Mouse (Mus musculus) limb, embryonic 11.5 days (tissue): ENCODE results near the gene Phyhipl. TPM values are rescaled to one million over a fixed set of nuclear protein-coding genes. Genes with fewer than 3 reads are reported as not detected.
A peak's percentile ranks its signal among the peaks of the same experiment; 100 is the strongest.

ENCODE experiments used
- ATAC-seq: fragments of 200-750 bp; cut with Nextera tagmentation; 2 replicates; pipeline ENCODE4 v1.8.0; 2017; ENCODE audit warnings: low read depth; ENCODE audit not compliant: insufficient number of reproducible peaks, low FRiP score, low TSS enrichment
- DNase-seq: peaks from one replicate; pipeline ENCODE4 v3.0.0-alpha.2; 2015; ENCODE audit warnings: low spot score
- H3K27ac ChIP-seq: fragments of 300-500 bp; sonication (generic); replicated peaks from 2 replicates; pipeline ENCODE4 v1.5.1; 2014; ENCODE audit warnings: low read depth, mild to moderate bottlenecking, low read length
- H3K27me3 ChIP-seq: fragments of 300-500 bp; sonication (generic); 2 replicates; pipeline ENCODE4 v1.6.1; 2014; ENCODE audit warnings: mild to moderate bottlenecking, low read length, mixed read lengths; ENCODE audit not compliant: control insufficient read depth, insufficient read depth
- H3K36me3 ChIP-seq: fragments of 300-500 bp; sonication (generic); 2 replicates; pipeline ENCODE4 v1.6.1; 2014; ENCODE audit warnings: mild to moderate bottlenecking, low read length, moderate library complexity, mixed read lengths; ENCODE audit not compliant: control insufficient read depth, insufficient read depth
- H3K4me1 ChIP-seq: fragments of 300-500 bp; sonication (generic); 2 replicates; pipeline ENCODE4 v1.6.1; 2014; ENCODE audit warnings: low read length, mixed read lengths; ENCODE audit not compliant: control insufficient read depth, insufficient read depth
- H3K4me2 ChIP-seq: fragments of 300-500 bp; sonication (generic); 2 replicates; pipeline ENCODE4 v1.6.1; 2014; ENCODE audit warnings: low read depth, mild to moderate bottlenecking, moderate library complexity; ENCODE audit not compliant: severe bottlenecking
- H3K4me3 ChIP-seq: fragments of 300-500 bp; sonication (generic); 2 replicates; pipeline ENCODE4 v1.5.1; 2014; ENCODE audit warnings: low read depth, low read length
- H3K9ac ChIP-seq: fragments of 300-500 bp; sonication (generic); 2 replicates; pipeline ENCODE4 v1.6.1; 2014; ENCODE audit warnings: mild to moderate bottlenecking, low read length
- H3K9me3 ChIP-seq: fragments of 300-500 bp; sonication (generic); 2 replicates; pipeline ENCODE4 v1.6.1; 2016; ENCODE audit warnings: low read length; ENCODE audit not compliant: control insufficient read depth
- WGBS: fragments of 180-500 bp; shearing (Covaris S2); extraction: QIAGEN DNeasy Blood & Tissue Kit; methylation state at CpG from one replicate; pipeline ENCODE4 v1.1.7; 2014; 5-methylcytosine and 5-hydroxymethylcytosine counted together
- polyA plus RNA-seq: library from polyadenylated mRNA; unstranded; fragments of >200 nt; fragmentation: Nextera tagmentation; extraction: Ambion mirVana; gene quantifications from 2 replicates; pipeline ENCODE4 v1.2.1, GENCODE M21; 2014

The Phyhipl gene
- polyA plus RNA-seq, 1 experiment from 2014 or later: 2.1 TPM

GRCm38 (mm10) chr10:70581556-70582211 lies 74.1 kb downstream of the Phyhipl start:
- ATAC-seq: no peak
- H3K4me2 ChIP-seq: no peak overlapping the region
- H3K9ac ChIP-seq: no peak overlapping the region
- 71% methylated on average over 7 of the region's 7 CpGs for whole genome bisulfite sequencing
- no peaks in the 10 kb centered on the region for H3K9me3 ChIP-seq
- H3K36me3 ChIP-seq: no peaks in the 10 kb centered on the region
- no peak overlapping the region for H3K4me3 ChIP-seq
- H3K27me3 ChIP-seq: no peaks in the 10 kb centered on the region
- H3K4me1 ChIP-seq: no peaks in the 10 kb centered on the region
- DNase-seq: no peak
- no peak overlapping the region for H3K27ac ChIP-seq

DNA sequence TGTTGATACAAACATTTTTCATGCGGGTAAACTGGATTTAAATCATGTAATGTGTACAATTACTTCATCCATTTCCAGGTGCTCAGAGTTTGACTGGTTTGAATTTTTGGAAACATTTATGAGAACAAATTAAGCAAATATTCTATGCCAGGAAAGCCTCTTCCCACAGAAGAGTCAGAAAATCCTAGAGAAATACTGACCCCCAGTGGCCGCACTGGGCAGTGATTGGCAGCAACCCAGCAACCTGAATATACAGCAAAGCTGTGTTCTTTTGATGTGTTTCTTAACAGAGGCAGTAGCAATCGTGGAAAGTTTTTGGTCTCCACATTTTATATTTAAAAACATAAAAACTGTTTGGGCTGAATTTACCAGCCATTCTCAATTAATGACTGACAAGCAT lies 92.1 kb downstream of the Phyhipl start:
- Histone ChIP-seq H3K27me3 (no peaks in the 10 kb centered on the region), H3K9ac (no peak overlapping the region), H3K27ac (no peak overlapping the region), H3K4me2 (no peak overlapping the region), H3K4me1 (no peaks in the 10 kb centered on the region), H3K4me3 (no peak overlapping the region), H3K9me3 (no peaks in the 10 kb centered on the region), H3K36me3 (no peaks in the 10 kb centered on the region)
- ATAC-seq (no peak), DNase-seq (peak; percentile 84)
- WGBS: 26% methylated on average over 3 of the region's 3 CpGs

DNA sequence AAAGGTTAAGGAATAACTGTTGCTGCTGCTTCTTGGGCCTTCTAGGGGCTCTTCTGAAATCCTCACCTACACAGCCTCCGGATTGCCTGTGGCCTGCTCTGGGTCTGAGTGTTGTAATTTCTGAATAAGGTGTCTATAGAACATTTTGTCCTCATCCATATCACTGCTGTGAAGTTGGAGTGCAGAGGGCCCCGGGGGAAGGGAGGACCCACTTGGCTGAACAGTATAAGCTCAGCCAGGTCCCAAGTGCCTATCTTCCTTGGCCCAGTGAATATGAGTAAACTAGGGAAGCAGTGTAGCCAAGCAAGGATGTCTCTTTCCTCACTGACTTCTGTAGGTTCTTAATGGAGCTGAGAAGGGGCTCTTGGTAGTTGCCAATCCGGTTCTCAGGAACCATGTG lies 103.2 kb downstream of the Phyhipl start:
- no peaks in the 10 kb centered on the region for H3K27me3 ChIP-seq
- ATAC-seq (no peak), DNase-seq (no peak)
- 94% methylated on average over 3 of the region's 3 CpGs for WGBS
- H3K9me3 ChIP-seq: no peaks in the 10 kb centered on the region
- H3K4me2 ChIP-seq: no peak overlapping the region
- H3K36me3 ChIP-seq: no peaks in the 10 kb centered on the region
- H3K4me1 ChIP-seq: no peaks in the 10 kb centered on the region
- H3K9ac ChIP-seq: no peak overlapping the region
- no peak overlapping the region for H3K4me3 ChIP-seq
- no peak overlapping the region for H3K27ac ChIP-seq

DNA sequence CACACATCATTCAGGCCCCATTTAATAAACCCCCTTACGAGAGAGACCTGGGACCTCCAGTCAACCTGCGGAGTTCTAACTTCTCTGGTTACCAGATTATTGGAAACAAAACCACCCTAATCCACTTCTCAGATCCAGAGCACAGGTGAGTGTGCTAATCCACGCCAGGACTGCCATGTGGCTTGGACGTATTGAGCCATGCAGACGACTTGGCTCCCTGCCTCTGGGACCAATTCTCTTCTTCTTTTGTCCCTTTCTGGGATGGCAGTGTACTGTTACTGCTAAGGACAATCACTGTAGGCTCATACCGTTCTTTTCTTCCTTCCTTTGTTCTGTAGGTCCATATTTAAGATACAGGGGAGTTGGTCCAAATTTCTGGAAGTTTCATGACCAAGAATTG lies 112.9 kb downstream of the Phyhipl start:
- ATAC-seq (no peak), DNase-seq (no peak)
- Histone ChIP-seq H3K27me3 (no peaks in the 10 kb centered on the region), H3K27ac (no peak overlapping the region), H3K9ac (no peak overlapping the region), H3K9me3 (no peaks in the 10 kb centered on the region), H3K4me2 (no peak overlapping the region), H3K4me1 (no peaks in the 10 kb centered on the region), H3K4me3 (no peak overlapping the region), H3K36me3 (no peaks in the 10 kb centered on the region)
- WGBS: 85% methylated on average over 6 of the region's 6 CpGs

DNA sequence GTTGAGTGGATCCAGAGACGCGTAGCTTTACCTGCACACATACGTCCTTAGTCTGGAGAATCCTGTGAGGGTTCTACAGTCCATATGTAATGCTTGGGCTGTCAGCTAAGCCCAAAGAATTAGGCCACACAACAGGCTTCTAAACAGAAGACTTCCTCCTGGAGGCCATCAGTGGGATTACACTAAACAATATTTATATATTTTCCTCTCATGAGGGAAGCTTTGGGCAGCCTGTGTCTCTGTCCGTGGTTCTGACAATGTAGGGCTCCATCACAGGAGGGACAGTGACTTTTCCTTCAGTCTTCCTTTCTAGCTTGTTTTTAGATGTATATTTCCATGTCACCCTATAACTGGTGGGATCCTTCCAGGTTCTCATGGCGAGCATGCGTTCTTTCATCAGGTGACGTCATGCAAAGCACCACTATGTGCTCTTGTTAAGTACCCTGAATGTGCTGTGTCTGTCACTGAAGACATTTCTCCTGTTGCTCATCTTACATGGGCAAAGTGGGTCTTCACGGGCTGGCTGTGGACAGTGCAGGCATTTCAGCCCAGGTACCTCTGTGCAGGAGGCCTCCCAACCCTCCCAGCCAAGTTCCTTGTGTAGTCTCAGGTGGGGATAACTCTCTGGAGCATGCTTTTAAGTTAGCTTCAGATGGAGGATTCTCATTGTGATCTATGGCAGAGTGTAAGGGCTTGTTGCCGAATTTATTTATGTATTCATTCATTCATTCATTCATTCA lies 115.1 kb downstream of the Phyhipl start:
- DNase-seq: peak; percentile 42
- Histone ChIP-seq H3K27me3 (no peaks in the 10 kb centered on the region), H3K4me3 (no peak overlapping the region), H3K4me2 (no peak overlapping the region), H3K36me3 (no peaks in the 10 kb centered on the region), H3K9ac (no peak overlapping the region), H3K9me3 (no peaks in the 10 kb centered on the region), H3K4me1 (no peaks in the 10 kb centered on the region), H3K27ac (no peak overlapping the region)
- ATAC-seq: no peak
- 83% methylated on average over 9 of the region's 9 CpGs for WGBS

- DNase-seq (no peak), ATAC-seq (no peak)
- H3K27me3 ChIP-seq: no peaks in the 10 kb centered on the region
- H3K9ac ChIP-seq: no peak overlapping the region
- no peaks in the 10 kb centered on the region for H3K36me3 ChIP-seq
- no peak overlapping the region for H3K4me2 ChIP-seq
- no peaks in the 10 kb centered on the region for H3K9me3 ChIP-seq
- no peak overlapping the region for H3K27ac ChIP-seq
- H3K4me3 ChIP-seq: no peak overlapping the region
- 94% methylated on average over 9 of the region's 9 CpGs for WGBS
- H3K4me1 ChIP-seq: no peaks in the 10 kb centered on the region
Measured at GRCm38 (mm10) chr10:70539251-70539650, 116.5 kb downstream of the Phyhipl start.

DNA sequence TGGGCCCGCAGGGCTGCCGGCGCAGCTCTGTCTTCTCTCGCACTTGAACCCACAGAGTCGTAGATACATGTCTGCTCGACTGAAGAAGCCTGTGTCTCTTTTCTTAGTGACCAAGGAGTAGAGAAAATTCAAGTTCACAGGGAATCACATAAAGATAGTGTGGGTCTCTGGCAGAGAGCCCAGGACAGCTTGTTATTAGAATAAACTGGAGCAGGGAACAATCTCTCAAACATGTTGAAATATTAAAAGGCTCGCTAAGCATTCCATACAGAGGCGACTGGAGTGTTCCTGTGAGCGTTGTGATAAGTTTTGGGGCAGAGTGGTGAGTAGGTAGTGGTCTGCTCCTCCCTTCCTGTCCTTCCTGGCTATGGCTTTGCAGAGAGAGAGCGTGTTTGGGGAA lies 118.1 kb downstream of the Phyhipl start:
- H3K27ac ChIP-seq: no peak overlapping the region
- no peak overlapping the region for H3K9ac ChIP-seq
- no peak for ATAC-seq
- H3K9me3 ChIP-seq: no peaks in the 10 kb centered on the region
- H3K4me2 ChIP-seq: no peak overlapping the region
- H3K27me3 ChIP-seq: no peaks in the 10 kb centered on the region
- 92% methylated on average over 10 of the region's 10 CpGs for WGBS
- DNase-seq: no peak
- H3K36me3 ChIP-seq: no peaks in the 10 kb centered on the region
- no peaks in the 10 kb centered on the region for H3K4me1 ChIP-seq
- no peak overlapping the region for H3K4me3 ChIP-seq

DNA sequence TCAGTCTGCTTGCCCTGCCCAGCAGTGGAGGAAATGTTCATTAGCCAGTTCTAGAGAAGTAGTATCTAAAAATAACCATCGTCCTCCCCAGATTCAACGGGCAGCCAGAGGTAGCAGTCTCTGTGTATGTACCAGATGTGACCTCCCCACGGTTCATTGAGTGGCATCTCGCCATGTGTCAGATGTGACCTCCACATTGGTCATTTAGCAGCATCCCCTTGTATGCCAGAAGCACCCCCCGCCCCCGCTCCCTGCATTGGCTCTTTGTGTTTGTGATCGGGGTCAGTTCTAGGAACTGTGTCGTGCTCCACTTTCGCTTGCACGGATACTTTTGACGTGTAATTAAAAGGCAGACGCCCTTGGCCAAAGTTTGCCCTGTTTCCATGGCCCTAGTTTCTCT lies 120.4 kb downstream of the Phyhipl start:
- 90% methylated on average over 12 of the region's 12 CpGs for WGBS
- no peaks in the 10 kb centered on the region for H3K27me3 ChIP-seq
- no peak overlapping the region for H3K27ac ChIP-seq
- H3K4me3 ChIP-seq: no peak overlapping the region
- no peaks in the 10 kb centered on the region for H3K36me3 ChIP-seq
- DNase-seq: no peak
- H3K4me2 ChIP-seq: no peak overlapping the region
- H3K4me1 ChIP-seq: no peaks in the 10 kb centered on the region
- no peak overlapping the region for H3K9ac ChIP-seq
- ATAC-seq: no peak
- no peaks in the 10 kb centered on the region for H3K9me3 ChIP-seq
